Mouse (Mus musculus): ENCODE results near the gene Mrfap1. TPM values are rescaled to one million over a fixed set of nuclear protein-coding genes. Genes with fewer than 3 reads are reported as not detected.

The Mrfap1 gene
- total RNA-seq, 2 experiments from 2014 or later: 358 TPM

GRCm38 (mm10) chr5:36791861-36792260, 4.7 kb downstream of the Mrfap1 start:
- intact Hi-C loops (cut with DNase I): no loop called here

GRCm38 (mm10) chr5:36786052-36786451, 10.5 kb downstream of the Mrfap1 start:
- no peak for DNase-seq
- intact Hi-C loops (cut with DNase I): no loop called here

More at GRCm38 (mm10) chr5:36791861-36792260, 4.7 kb downstream of the Mrfap1 start:
- no peak for DNase-seq

GRCm38 (mm10) chr5:36779512-36779911, 17.1 kb downstream of the Mrfap1 start:
- intact Hi-C loops (cut with DNase I): no loop called here
- DNase-seq: no peak

GRCm38 (mm10) chr5:36778901-36779300, 17.7 kb downstream of the Mrfap1 start:
- intact Hi-C loops (cut with DNase I): no loop called here

GRCm38 (mm10) chr5:36777186-36777585, 19.4 kb downstream of the Mrfap1 start:
- intact Hi-C loops (cut with DNase I): no loop called here
- no peak for DNase-seq

More at GRCm38 (mm10) chr5:36778901-36779300, 17.7 kb downstream of the Mrfap1 start:
- DNase-seq: no peak

- no peak for DNase-seq
- intact Hi-C loops (cut with DNase I): no loop called here
Measured at GRCm38 (mm10) chr5:36776021-36776575, 20.5 kb downstream of the Mrfap1 start.

GRCm38 (mm10) chr5:36775317-36775716, 21.3 kb downstream of the Mrfap1 start:
- DNase-seq: no peak
- intact Hi-C loops (cut with DNase I): no loop called here

- intact Hi-C loops (cut with DNase I): no loop called here
- no peak for DNase-seq
Measured at GRCm38 (mm10) chr5:36772586-36772985, 24.0 kb downstream of the Mrfap1 start.

GRCm38 (mm10) chr5:36769603-36770002, 27.0 kb downstream of the Mrfap1 start:
- no peak for DNase-seq

GRCm38 (mm10) chr5:36766958-36767703, 29.4 kb downstream of the Mrfap1 start:
- intact Hi-C loops (cut with DNase I): no loop called here
- DNase-seq: peak; percentile 62

More at GRCm38 (mm10) chr5:36769603-36770002, 27.0 kb downstream of the Mrfap1 start:
- intact Hi-C loops (cut with DNase I): no loop called here

- no peak for DNase-seq
- intact Hi-C loops (cut with DNase I): no loop called here
Measured at GRCm38 (mm10) chr5:36759848-36760247, 36.7 kb downstream of the Mrfap1 start.

GRCm38 (mm10) chr5:36757033-36757432, 39.5 kb downstream of the Mrfap1 start:
- DNase-seq: no peak
- intact Hi-C loops (cut with DNase I): no loop called here

- intact Hi-C loops (cut with DNase I): no loop called here
- DNase-seq: no peak
Measured at GRCm38 (mm10) chr5:36750119-36751078, 46.2 kb downstream of the Mrfap1 start.

- peak; percentile 94 for DNase-seq
- intact Hi-C loops (cut with DNase I): loop anchor here (10.0 kb wide), 2 partner anchors 274 to 774 kb away; no protein-coding TSS in a partner anchor
Measured at GRCm38 (mm10) chr5:36748536-36749061, 48.0 kb downstream of the Mrfap1 start, which contains the start of gene Bloc1s4. Gene Bloc1s4, minus strand, starts transcription at chr5:36748650.

- DNase-seq: no peak
- intact Hi-C loops (cut with DNase I): loop anchor here (10.0 kb wide), 2 partner anchors 273 to 773 kb away; no protein-coding TSS in a partner anchor
Measured at GRCm38 (mm10) chr5:36747794-36748535, 48.6 kb downstream of the Mrfap1 start.

GRCm38 (mm10) chr5:36747071-36747470, 49.5 kb downstream of the Mrfap1 start:
- intact Hi-C loops (cut with DNase I): loop anchor here (10.0 kb wide), 2 partner anchors 272 to 772 kb away; no protein-coding TSS in a partner anchor
- no peak for DNase-seq
